In the genomic region with DNA sequence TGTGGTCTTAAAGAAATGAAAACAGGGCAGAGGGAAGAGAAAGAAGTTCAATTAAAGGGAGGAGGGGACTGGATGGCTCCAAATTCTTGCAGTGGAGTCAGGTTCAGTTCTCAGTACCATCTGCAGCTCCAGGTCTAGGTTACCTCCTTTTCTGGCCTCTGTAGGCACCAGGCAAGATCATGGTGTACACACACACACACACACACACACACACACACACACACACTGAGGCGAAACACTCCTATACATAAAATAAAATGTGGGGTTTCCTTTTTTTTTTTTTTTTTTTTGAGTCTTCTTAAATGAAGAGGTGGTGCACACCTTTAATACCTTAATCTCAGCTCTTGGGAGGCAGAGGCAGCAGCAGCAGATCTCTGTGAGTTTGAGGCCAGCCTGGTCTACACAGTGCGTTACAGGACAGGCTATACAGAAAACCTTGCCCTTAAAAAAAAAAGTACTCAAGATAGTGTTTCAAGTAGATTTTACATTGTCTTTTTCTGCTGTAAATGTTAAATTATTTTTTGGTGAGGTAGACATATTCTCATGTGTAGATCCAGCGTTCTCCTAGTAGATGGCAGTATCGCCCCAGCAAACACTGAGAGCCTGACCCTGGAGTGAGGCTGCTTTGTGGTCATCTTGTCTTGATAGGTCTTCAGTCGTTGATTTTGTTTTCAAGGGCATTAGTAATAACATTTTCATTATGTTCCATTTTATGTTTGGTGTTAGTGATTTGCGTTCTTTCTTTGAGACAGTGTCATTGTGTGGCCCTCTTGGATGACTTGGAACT, we compare ENCODE assay signal across 11 mouse cellular contexts. TPM values are rescaled to one million over a fixed set of nuclear protein-coding genes. Genes with fewer than 3 reads are reported as not detected.
DNase-seq lines count a peak whose midpoint lies in the region; TF ChIP-seq lines count a peak whose summit lies in the region.
"Had no signal": no experiment of that assay in that cellular context is flagged by ENCODE, and none has a peak within 500 bp of the region (broad histone marks: within the 10 kb centered on the region; RNA-seq: fewer than 3 reads in every experiment).

No protein-coding gene starts in this region.

- H3K4me3 ChIP-seq in layer of hippocampus, adult 2 months = no peak overlapping the region
- no peak overlapping the region for H3K4me3 ChIP-seq in cortical plate, adult 2 months (ENCODE audit: insufficient read depth, low read length)
- H3K4me3 ChIP-seq: embryonic facial prominence, embryonic 15.5 days; limb, embryonic 15.5 days had no signal

- DNase-seq in embryo, embryonic 10.5 days (ENCODE audit: low spot score) = peak; percentile 10
- DNase-seq in embryo, embryonic 11 days = no peak
- no peak for DNase-seq in layer of hippocampus, adult 2 months (ENCODE audit: low spot score in 2 of 2)
- no peak for DNase-seq in layer of hippocampus, postnatal 10 days (ENCODE audit: low spot score in 2 of 2)
- peak; percentile 47 for DNase-seq in 416B (ENCODE audit: low read depth)
- DNase-seq in layer of hippocampus, postnatal 14 days (ENCODE audit: low spot score in 2 of 2) = no peak
- no peak for DNase-seq in urinary bladder, adult 18-20 months (ENCODE audit: low spot score in 2 of 2)
- DNase-seq: adrenal gland, postnatal 25 days had no signal

- peak; percentile 68 for TF ChIP-seq CTCF in layer of hippocampus, adult 2 months (conservative IDR thresholded peaks at IDR 0.05)
- peak; percentile 38 for TF ChIP-seq CTCF in cortical plate, adult 2 months (IDR thresholded peaks at IDR 0.05; ENCODE audit: extremely low read depth, insufficient read depth, low read length)

- H3K4me1 ChIP-seq in cortical plate, adult 2 months (ENCODE audit: control insufficient read depth, insufficient read depth, low read length) = no peaks in the 10 kb centered on the region
- H3K4me1 ChIP-seq: embryonic facial prominence, embryonic 15.5 days; limb, embryonic 15.5 days had no signal

- TF ChIP-seq POLR2A in cortical plate, adult 2 months (IDR thresholded peaks at IDR 0.05; ENCODE audit: extremely low read depth, insufficient read depth, low read length) = no peak

- H3K27ac ChIP-seq in layer of hippocampus, adult 2 months = no peak overlapping the region
- H3K27ac ChIP-seq in cortical plate, adult 2 months (ENCODE audit: insufficient read depth, low read length) = no peak overlapping the region
- H3K27ac ChIP-seq: embryonic facial prominence, embryonic 15.5 days; limb, embryonic 15.5 days had no signal

RNA-seq across cellular contexts. Expression of gene Plac8, which starts 25.6 kb away (rescaled TPM):
- total RNA-seq in layer of hippocampus, adult 2 months (2021) = not detected
- not detected for total RNA-seq in layer of hippocampus, postnatal 10 days (2021)
- polyA plus RNA-seq in cortical plate, adult 2 months (2012; rRNA removed) = 0.55 and 0.96 TPM in 2 replicates
- total RNA-seq in layer of hippocampus, postnatal 14 days (2021) = not detected

RNA-seq across cellular contexts. Expression of gene Cops4, which starts 28.4 kb away (rescaled TPM):
- 10 to 100 TPM; 78.8 to 81.4 TPM for total RNA-seq in layer of hippocampus, adult 2 months (2021)
- total RNA-seq in layer of hippocampus, postnatal 10 days (2021) = 10 to 100 TPM; 75.6 to 77.3 TPM
- polyA plus RNA-seq in cortical plate, adult 2 months (2012; rRNA removed) = 73.3 and 76.8 TPM in 2 replicates
- total RNA-seq in layer of hippocampus, postnatal 14 days (2021) = 10 to 100 TPM; 75.5 to 77.9 TPM

RNA-seq across cellular contexts. Expression of gene Lin54, which starts 46.0 kb away (rescaled TPM):
- total RNA-seq in layer of hippocampus, adult 2 months (2021) = 10 to 100 TPM; 16.2 to 19.0 TPM
- 10 to 100 TPM; 15.1 to 18.8 TPM for total RNA-seq in layer of hippocampus, postnatal 10 days (2021)
- polyA plus RNA-seq in cortical plate, adult 2 months (2012; rRNA removed) = 7.2 and 7.5 TPM in 2 replicates
- 10 to 100 TPM; 14.0 to 17.9 TPM for total RNA-seq in layer of hippocampus, postnatal 14 days (2021)

Comparison
In these comparisons a context has a peak if more than half of its experiments do, and no peak if none do; other contexts are left out.
1. DNase-seq: peak in embryo, embryonic 10.5 days (single experiment) and 416B (single experiment); none in embryo, embryonic 11 days (single experiment), layer of hippocampus, adult 2 months (0 of 2), layer of hippocampus, postnatal 10 days (0 of 2), layer of hippocampus, postnatal 14 days (0 of 2) and urinary bladder, adult 18-20 months (0 of 2).